Mouse (Mus musculus): ENCODE data around the gene Plpp7.

GRCm38 (mm10) chr2:32115851-32116268, 20.5 kb downstream of the Plpp7 start:
- TF ChIP-seq CTCF (IDR thresholded peaks at IDR 0.05; ENCODE audit: insufficient read depth, low read length): no peak
- no peak for TF ChIP-seq POLR2A (IDR thresholded peaks at IDR 0.05; ENCODE audit: borderline replicate concordance, extremely low read depth, low read depth, low read length)

Measured in lung, adult 2 months (tissue).